Mouse (Mus musculus) right cerebral cortex, postnatal 10 days (tissue): ENCODE measurements around the gene Ccl7.
A peak's percentile ranks its signal among the peaks of the same experiment; 100 is the strongest.

Source experiments
- DNase-seq, 2 experiments: peaks; one replicate each; pipeline ENCODE4 v3.0.0; 2021; ENCODE audit warnings: low spot score in 2 of 2

The Ccl7 gene

GRCm38 (mm10) chr11:82045471-82045870 lies at the start of gene Ccl7:
Gene Ccl7 (plus strand): TSS chr11:82045712.
- DNase-seq: peak; percentile 44 to 46

DNA sequence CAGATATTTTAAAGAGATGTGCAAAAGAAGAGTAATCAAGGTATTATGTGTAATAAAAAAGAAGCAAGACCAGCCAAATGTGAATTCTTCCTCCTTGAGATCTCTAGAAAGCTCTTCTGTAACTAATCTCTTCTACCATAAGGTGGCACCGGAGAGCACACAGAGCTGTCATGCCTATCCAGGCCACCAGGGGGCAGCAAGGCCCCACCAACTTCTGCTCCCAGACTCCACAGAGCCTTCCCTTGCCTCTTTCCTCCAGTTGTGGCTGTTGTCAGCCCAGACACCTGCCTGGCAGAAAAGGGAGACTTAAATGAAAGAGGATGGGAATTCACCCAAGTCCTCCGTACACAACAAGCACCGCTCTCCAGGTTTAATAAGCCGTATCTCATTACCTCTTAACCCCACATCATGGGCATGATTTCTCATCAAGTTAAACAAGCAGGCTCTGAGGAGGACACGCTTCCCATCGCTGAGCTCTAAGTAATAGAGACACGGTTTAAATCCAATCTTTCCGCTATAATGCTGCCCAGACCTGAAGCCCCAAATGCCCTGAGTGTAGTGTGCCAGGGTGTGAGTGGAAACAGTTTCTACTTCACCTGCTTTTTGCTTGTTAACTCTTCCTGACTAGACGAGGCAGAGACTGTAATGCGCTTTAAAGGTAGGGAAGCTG lies 49.2 kb upstream of the Ccl7 start:
- DNase-seq: peak; percentile 74 to 85

DNA sequence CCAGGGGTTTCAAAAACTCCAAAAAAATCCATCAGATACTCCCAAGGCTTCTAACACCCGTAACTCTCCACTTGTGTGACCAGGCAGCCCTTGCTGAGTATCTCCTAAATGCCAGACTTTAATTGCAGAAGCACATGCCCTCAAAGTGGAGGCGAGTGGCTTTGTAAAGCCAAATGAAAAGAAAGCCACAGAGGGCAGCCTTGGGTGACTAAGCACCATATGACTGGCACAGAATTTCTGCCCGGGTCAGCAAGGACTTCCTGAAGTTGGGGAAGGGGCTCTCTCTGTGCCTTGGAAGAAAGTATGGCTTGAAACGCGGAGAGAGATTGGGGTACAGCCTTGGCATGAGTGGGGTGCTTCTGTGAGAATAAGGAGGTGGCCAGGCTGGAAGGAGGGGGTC lies 48.4 kb upstream of the Ccl7 start:
- DNase-seq: no peak

DNA sequence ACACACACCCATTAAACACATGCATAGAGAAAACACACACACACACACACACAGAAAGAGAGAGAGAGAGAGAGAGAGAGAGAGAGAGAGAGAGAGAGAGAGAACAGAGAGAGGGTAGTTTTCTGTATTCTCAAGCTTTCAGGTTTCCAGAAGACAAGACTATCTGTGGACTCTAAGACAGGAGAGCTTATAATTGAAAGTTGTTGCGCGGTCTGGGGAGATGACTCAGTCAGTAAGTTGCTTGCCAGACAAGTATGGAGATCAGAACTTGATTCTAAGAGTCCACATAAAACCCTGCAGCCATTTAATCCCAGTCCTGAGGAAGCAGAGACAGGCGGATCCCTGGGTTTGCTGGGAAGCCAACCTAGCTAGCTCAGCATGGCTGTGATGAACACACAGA lies 46.9 kb upstream of the Ccl7 start:
- DNase-seq: no peak

DNA sequence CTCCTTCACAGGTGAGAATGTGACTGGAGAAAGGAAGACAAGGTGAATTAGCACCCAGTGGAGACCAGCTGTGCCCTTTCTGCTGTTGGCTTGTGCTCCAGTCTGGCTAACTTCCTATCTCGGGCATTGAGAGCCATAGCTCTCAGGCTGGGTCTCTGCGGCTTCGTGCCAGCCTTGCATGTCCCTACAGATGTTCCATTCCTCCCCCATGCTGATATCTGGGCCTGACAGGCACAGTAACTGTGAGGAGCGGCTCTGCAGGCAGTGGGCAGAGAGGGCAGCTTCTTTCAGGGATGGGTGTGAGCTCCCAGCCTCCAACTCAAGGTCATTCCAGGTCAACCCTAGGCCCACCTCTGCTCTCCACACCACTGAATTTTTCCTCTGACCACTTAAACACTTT lies 46.0 kb upstream of the Ccl7 start:
- DNase-seq: no peak

DNA sequence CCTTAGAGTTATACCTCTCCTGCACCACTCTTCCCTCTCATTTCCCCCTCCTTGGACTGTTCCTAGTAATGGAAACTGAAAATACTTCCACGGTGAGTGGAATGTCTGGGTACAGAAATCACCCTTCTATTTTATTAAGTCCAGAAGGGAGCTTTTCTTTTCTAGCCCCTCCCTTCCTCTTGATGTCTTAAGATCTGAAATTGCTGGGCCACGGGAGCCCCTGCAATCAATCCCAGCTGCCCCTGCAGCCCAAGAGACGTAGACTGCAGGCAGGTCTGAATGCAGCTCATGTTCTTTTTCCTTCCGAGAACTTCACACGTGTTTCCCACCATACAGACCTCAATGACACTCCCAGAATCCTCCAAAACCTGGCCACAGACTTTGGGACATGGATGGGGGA lies 44.9 kb upstream of the Ccl7 start:
- no peak for DNase-seq

DNA sequence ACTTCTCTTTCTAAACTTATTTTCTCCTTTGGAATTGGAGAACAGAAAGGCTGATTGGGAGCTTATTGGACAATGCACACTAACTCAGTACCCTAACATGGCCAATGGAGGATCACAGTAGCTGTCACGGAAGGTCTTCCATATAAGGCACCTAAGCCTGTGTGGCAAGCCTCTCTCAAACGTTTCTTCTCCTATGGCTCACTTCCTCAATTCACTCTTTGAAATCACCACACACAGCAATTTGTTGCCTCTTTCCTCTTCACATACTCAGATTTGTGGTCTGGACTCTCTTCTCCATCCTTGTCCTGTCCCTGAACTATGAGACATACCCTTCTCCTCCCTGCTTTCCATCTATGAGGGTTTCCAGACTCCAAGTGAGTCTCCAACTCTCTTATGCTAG lies 40.7 kb upstream of the Ccl7 start:
- DNase-seq: no peak

GRCm38 (mm10) chr11:82006796-82007423 lies 38.6 kb upstream of the Ccl7 start:
- no peak for DNase-seq

- DNase-seq: no peak
Observed at GRCm38 (mm10) chr11:82010115-82010514, 35.4 kb upstream of the Ccl7 start.

DNA sequence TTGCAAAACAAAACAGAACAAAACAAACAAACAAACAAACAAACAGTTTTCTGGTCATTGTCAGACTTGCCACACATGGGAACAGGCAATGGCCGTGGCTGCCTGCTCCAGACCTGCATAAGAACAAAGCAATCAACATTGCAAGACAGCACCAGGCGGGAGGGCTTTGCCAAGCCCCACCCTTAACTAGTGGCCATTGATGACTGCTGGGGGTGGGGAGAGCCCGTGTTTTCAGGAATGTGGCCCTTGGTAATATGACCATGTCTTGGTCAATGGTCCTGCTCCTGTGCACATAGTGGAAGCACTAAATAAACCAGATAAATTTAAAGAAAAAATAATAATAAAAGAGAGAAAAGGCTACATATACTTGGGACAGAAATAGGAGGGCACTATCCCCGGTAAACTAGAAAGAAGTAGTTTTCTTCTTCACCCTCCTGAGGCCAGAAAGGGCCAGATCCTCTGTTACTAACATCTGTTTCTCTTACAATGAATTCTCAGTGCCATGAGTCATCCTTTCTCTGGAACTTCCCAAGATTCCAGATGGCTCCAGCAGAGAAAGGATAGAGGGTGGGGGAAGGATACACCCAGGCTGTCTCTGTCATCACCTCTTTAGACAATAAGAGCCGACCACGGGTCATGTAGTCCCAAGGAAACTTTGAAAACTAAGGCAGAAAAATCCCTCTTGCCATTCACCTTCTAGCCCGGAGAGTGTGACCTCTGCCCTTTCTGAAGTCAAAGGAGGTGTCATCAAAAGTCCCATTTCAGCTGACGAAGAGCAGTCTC lies 33.9 kb upstream of the Ccl7 start:
- no peak for DNase-seq

- no peak for DNase-seq
Observed at GRCm38 (mm10) chr11:82013756-82014155, 31.8 kb upstream of the Ccl7 start.

DNA sequence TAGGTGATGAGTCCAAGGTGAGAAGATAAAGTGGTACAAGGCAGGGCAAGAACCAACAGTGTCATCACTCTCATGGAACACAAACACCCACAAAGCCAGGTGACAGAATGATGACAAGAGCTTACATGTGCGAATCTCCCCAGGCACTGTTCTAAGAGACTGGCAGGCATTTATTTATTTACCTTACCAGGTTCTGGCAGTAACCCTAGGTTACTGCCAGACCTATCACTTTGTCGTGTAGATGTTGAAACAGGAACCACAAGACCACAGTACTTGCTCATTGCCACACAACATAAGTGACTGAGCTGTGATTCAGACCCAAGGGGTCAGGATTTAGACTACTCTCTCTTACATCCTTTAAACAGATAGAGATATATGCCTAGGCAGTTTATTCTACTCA lies 30.4 kb upstream of the Ccl7 start:
- no peak for DNase-seq

DNA sequence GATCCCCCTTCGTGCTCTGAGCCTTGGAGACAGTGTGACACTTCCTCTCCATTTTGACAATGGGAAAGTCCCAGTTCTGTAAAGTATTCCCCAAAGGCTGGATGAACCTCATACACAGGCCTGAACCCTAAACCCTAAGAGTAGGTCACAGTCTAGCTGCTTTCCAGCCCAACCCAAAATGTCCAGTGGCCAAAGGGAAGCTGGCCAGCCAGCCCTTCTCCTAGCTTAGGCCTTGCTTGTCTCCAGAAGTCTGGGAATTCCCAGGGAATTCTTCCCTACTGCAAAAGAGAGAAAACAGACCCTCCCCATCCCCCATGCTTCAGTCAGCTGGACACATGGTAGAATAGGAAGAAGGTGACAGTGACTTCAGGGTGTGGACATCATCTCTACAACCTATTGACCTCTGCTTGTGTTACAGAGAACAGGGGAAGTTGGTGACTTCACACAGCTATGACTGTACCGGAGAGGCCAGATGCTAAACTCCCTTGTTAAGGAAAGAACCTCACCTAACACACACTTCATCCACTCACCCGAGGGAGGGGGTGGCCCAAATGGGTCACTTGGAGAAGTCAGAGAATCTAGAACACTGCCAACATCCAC lies 29.2 kb upstream of the Ccl7 start:
- DNase-seq: no peak

- no peak for DNase-seq
Observed at GRCm38 (mm10) chr11:82019389-82019788, 26.1 kb upstream of the Ccl7 start.

GRCm38 (mm10) chr11:82019793-82020192 lies 25.7 kb upstream of the Ccl7 start:
- no peak for DNase-seq

DNA sequence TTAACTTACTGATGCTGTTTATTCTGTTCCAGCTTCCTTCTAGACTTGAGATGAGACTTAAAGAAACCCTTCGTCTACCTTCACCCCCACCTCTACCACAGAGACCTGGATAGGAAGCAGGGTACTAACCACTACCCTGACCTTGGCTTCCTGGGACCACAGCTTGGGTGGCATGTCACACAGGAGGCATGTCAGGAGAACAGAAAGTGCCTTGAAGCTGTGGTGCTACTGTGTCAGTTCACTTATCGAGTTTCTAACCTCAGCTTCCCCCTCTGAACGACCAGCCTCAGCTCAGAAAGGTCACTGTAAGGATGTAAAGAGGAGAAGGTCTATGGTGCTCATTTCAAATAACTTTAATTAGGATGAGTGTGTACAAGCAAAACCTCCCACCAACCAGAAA lies 24.1 kb upstream of the Ccl7 start:
- DNase-seq: no peak

DNA sequence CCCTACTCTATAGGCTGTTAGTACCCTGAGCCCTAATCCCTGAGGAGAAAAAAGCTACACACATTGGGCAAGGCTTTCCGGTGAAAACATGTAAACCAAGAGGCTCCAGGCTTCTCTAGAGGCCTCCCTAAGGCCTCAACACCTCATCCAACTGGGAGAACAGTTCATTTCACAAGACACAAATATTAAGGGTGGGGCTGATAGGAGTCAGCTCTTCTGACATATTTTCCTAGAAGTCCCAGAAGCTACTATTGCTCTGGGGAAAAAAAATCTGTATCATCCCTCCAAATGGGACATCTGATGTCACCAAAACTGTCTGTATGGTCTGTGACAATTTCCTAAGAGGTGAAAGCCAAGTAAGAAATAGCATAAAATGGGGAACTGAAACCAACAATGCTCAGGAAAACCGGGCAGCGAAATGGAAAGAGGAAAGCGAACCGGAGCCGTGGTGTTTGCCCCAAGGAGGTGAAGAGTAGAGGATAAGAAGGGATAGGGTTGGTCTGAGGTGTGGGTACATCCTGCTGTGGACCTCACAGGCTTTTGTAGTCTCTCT lies 22.9 kb upstream of the Ccl7 start:
- DNase-seq: no peak

- no peak for DNase-seq
Observed at GRCm38 (mm10) chr11:82023769-82024168, 21.7 kb upstream of the Ccl7 start.

- DNase-seq: no peak
Observed at GRCm38 (mm10) chr11:82030171-82030570, 15.3 kb upstream of the Ccl7 start.

DNA sequence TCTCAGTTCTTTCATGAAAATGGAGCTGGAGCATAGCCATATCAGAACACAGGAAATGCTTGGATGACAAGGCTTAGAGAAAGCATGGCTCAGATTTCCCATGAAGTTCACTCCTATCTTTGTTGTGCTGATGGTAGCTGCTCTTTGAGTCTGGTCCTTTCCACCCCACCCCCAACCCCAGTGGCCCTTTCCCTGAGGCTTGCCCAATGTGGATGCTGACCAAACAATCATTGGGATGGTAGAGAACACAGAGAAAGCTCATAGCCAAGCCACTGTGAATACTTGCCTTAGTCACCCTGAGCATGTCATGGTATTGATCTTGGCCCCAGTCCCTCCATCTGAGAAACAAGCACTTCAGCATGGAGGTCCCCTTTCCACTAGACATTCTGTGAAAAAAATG lies 13.4 kb upstream of the Ccl7 start:
- DNase-seq: no peak

DNA sequence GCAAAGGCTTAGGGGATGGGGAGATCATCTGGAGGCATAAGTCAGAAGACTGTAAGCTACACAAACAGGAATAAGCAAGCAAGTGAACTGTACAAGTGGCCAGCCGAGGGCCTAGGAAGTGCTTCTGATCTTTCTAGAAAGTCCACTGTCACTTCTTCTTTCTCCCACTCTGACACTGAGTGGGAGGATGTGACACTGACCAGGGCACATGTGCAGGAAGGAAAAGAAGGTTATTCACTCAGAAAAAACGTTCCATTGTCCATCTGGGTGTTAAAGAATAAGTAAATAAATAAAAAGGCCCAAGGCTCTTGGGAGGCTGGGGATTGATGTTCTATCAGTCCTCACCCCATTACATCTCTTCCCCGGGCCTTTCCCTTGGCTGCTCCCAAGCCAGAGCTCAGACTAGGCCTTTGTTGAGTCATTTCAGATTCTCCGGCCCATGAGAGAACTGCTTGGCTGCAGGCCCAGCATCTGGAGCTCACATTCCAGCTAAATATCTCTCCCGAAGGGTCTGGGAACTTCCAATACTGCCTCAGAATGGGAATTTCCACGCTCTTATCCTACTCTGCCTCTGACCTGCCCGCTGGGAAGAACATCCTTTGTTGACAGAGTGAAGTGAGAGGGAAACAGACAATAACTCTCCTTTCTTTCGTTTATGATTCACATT lies 12.7 kb upstream of the Ccl7 start:
- peak; percentile 27 to 33 for DNase-seq

DNA sequence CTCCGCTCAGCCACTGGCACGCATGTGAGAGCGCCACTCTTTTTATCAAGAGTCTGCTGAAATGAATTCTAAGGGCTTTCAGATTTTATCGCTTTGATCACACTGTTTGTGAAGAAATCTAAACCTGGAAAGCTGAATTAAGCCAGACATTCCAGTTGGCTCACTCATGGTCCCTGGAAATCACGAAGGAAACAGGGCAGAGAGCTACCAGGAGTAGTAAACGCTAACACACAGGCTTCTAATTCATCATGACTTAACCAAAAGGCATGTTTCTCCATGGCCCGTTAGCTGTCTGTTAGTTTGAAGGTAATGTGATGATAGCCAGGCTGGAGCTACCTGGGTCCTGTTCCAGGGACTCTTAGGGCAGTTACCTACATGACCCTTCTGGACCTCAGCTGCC lies 11.1 kb upstream of the Ccl7 start:
- DNase-seq: no peak
